Mouse (Mus musculus): ENCODE results near the gene Eml4.

- TF ChIP-seq CTCF (IDR thresholded peaks at IDR 0.05; ENCODE audit: insufficient read depth, low read depth, low read length): no peak
- TF ChIP-seq POLR2A (IDR thresholded peaks at IDR 0.05; ENCODE audit: insufficient read depth, low read depth, low read length): no peak
Measured at GRCm38 (mm10) chr17:83394013-83394412, 43.3 kb downstream of the Eml4 start.
